Mouse (Mus musculus): ENCODE measurements at regions not wholly inside any gene's neighbourhood (a gene's known extent, or its start where the extent isn't known, plus 50 kb on each side); places are given as distances from the start of the nearest gene placed in this dataset. TPM values are rescaled to one million over a fixed set of nuclear protein-coding genes. Genes with fewer than 3 reads are reported as not detected.

Small RNA genes in the stretch of these regions (microRNA-seq; reads per million reads assigned to microRNA genes)
- gene Mir21c: not detected

Measured in forebrain, embryonic 10.5 days (tissue).